Comparison of ENCODE assay signal across 18 mouse cellular contexts in genomic region chr11:119847076-119847475, GRCm38 (mm10).
DNase-seq lines count a peak whose midpoint lies in the region; ATAC-seq and TF ChIP-seq lines count a peak whose summit lies in the region.
"Had no signal": no experiment of that assay in that cellular context is flagged by ENCODE, and none has a peak within 500 bp of the region (broad histone marks: within the 10 kb centered on the region; RNA-seq: fewer than 3 reads in every experiment).

No protein-coding gene starts in this region.

- no peak for TF ChIP-seq CTCF in forebrain, postnatal 0 days (IDR thresholded peaks at IDR 0.05; ENCODE audit: low read depth)

- peaks cover 16% of the 10 kb centered on the region; the same call in 1 of the 2 replicates for H3K36me3 ChIP-seq in forebrain, postnatal 0 days (ENCODE audit: insufficient read depth)
- H3K36me3 ChIP-seq in forebrain, embryonic 13.5 days (ENCODE audit: poor library complexity, severe bottlenecking), result peaks cover 32% of the 10 kb centered on the region

- intact Hi-C loops in left cerebral cortex, postnatal 36 days (cut with DNase I), result no loop called here

- no peak for ATAC-seq in forebrain, postnatal 0 days
- ATAC-seq in forebrain, embryonic 13.5 days, result no peak
- ATAC-seq: inflammation-experienced regulatory T-cells, adult 6 months had no signal

- no peak for DNase-seq in forebrain, postnatal 0 days
- peak; percentile 25 for DNase-seq in thymus, postnatal 0 days (ENCODE audit: low spot score)
- no peak for DNase-seq in thymus, postnatal 36 days
- DNase-seq in T-cell, adult 2 months (ENCODE audit: low spot score), result peak; percentile 62
- peak; percentile 64 for DNase-seq in naive thymus-derived CD4-positive, alpha-beta T cell, adult 2 months (ENCODE audit: low read depth)
- DNase-seq in adrenal gland, adult (ENCODE audit: inconsistent age in 2 of 2, low spot score in 1 of 2), result no peak
- no peak for DNase-seq in left cerebral cortex, postnatal 36 days (ENCODE audit: low spot score in 2 of 2)
- DNase-seq: adrenal gland, postnatal 14 days; gastrocnemius, postnatal 36 days; kidney, adult 2 months had no signal

- no peaks in the 10 kb centered on the region for H3K27me3 ChIP-seq in forebrain, postnatal 0 days (ENCODE audit: insufficient read depth, low read length)
- no peaks in the 10 kb centered on the region for H3K27me3 ChIP-seq in forebrain, embryonic 13.5 days
- H3K27me3 ChIP-seq: CH12.LX; hindbrain, embryonic 12.5 days; midbrain, embryonic 12.5 days had no signal

- no peak overlapping the region for H3K4me3 ChIP-seq in forebrain, postnatal 0 days (ENCODE audit: low read depth, low read length)
- no peak overlapping the region for H3K4me3 ChIP-seq in forebrain, embryonic 13.5 days
- H3K4me3 ChIP-seq: embryonic facial prominence, embryonic 10.5 days; hindbrain, embryonic 12.5 days; midbrain, embryonic 12.5 days had no signal

- peak overlapping the region; percentile 15; the same call in 1 of the 2 replicates for H3K27ac ChIP-seq in forebrain, postnatal 0 days (ENCODE audit: low read depth, low read length)
- no peak overlapping the region for H3K27ac ChIP-seq in forebrain, embryonic 13.5 days
- H3K27ac ChIP-seq: embryonic facial prominence, embryonic 10.5 days; hindbrain, embryonic 12.5 days; kidney, postnatal 0 days; midbrain, embryonic 12.5 days had no signal

- no peaks in the 10 kb centered on the region for H3K9me3 ChIP-seq in forebrain, postnatal 0 days (ENCODE audit: low read length)
- H3K9me3 ChIP-seq in forebrain, embryonic 13.5 days (replicated peaks), result no peaks in the 10 kb centered on the region
- H3K9me3 ChIP-seq: embryonic facial prominence, embryonic 10.5 days; G1E; hindbrain, embryonic 12.5 days; midbrain, embryonic 12.5 days had no signal

- H3K4me2 ChIP-seq in forebrain, postnatal 0 days (ENCODE audit: low read depth), result no peak overlapping the region
- no peak overlapping the region for H3K4me2 ChIP-seq in forebrain, embryonic 13.5 days
- H3K4me2 ChIP-seq: hindbrain, embryonic 12.5 days; midbrain, embryonic 12.5 days had no signal

- H3K9ac ChIP-seq in forebrain, postnatal 0 days, result no peak overlapping the region
- no peak overlapping the region for H3K9ac ChIP-seq in forebrain, embryonic 13.5 days
- H3K9ac ChIP-seq: hindbrain, embryonic 12.5 days; midbrain, embryonic 12.5 days had no signal

- no peaks in the 10 kb centered on the region for H3K4me1 ChIP-seq in forebrain, postnatal 0 days (ENCODE audit: insufficient read depth)
- peaks cover 3% of the 10 kb centered on the region; the same call in 1 of the 2 replicates for H3K4me1 ChIP-seq in forebrain, embryonic 13.5 days
- H3K4me1 ChIP-seq: embryonic facial prominence, embryonic 10.5 days; hindbrain, embryonic 12.5 days; midbrain, embryonic 12.5 days had no signal

- WGBS in forebrain, postnatal 0 days, result 81% methylated on average over 3 of the region's 3 CpGs
- 93% methylated on average over 3 of the region's 3 CpGs for WGBS in forebrain, embryonic 13.5 days

Comparison
In these comparisons a context has a peak if more than half of its experiments do, and no peak if none do; other contexts are left out.
1. DNase-seq: peak in thymus, postnatal 0 days (single experiment), T-cell, adult 2 months (single experiment) and naive thymus-derived CD4-positive, alpha-beta T cell, adult 2 months (single experiment); none in forebrain, postnatal 0 days (single experiment), thymus, postnatal 36 days (0 of 2), adrenal gland, adult (0 of 2) and left cerebral cortex, postnatal 36 days (0 of 2).